Mouse (Mus musculus) ES-E14 (cell line): Measurements from ENCODE around the gene Asah2. TPM values are rescaled to one million over a fixed set of nuclear protein-coding genes. Genes with fewer than 3 reads are reported as not detected.

ENCODE experiments used
- DNase-seq: peaks from one replicate; pipeline ENCODE4 v3.0.0-alpha.2; 2013; ENCODE audit warnings: low read depth, low spot score
- H3K27ac ChIP-seq: 2 replicates; pipeline ENCODE4 v1.5.1; 2012; ENCODE audit warnings: low read depth, mild to moderate bottlenecking, low read length, moderate library complexity, mixed read lengths; ENCODE audit not compliant: poor library complexity, insufficient read depth, severe bottlenecking
- H3K36me3 ChIP-seq: 2 replicates; pipeline ENCODE4 v1.6.1; 2012; ENCODE audit warnings: mild to moderate bottlenecking, low read length, moderate library complexity, mixed read lengths; ENCODE audit not compliant: control insufficient read depth, poor library complexity, insufficient read depth, severe bottlenecking
- H3K4me1 ChIP-seq, 2 experiments: fragments of 150-350 bp in 1 of 2; sonication (generic) in 1 of 2; 2 replicates each; pipeline ENCODE4 v1.6.1; 2012; ENCODE audit warnings: low read length in 2 of 2, mild to moderate bottlenecking in 1 of 2, mixed read lengths in 1 of 2; ENCODE audit not compliant: control insufficient read depth in 2 of 2, insufficient read depth in 2 of 2, poor library complexity in 1 of 2
- H3K4me3 ChIP-seq, 2 experiments: fragments of 150-350 bp in 1 of 2; sonication (generic) in 1 of 2; 2 replicates each; pipeline ENCODE4 v1.5.1; 2012; ENCODE audit warnings: low read length in 2 of 2, low read depth in 1 of 2, mild to moderate bottlenecking in 1 of 2, mixed read lengths in 1 of 2; ENCODE audit not compliant: insufficient read depth in 1 of 2, poor library complexity in 1 of 2, severe bottlenecking in 1 of 2
- H3K9ac ChIP-seq: 2 replicates; pipeline ENCODE4 v1.6.1; 2012; ENCODE audit warnings: low read depth, mild to moderate bottlenecking, low read length, mixed read lengths; ENCODE audit not compliant: poor library complexity, insufficient read depth, severe bottlenecking
- H3K9me3 ChIP-seq: fragments of 150-350 bp; sonication (generic); 2 replicates; pipeline ENCODE4 v1.6.1; 2012; ENCODE audit warnings: low read depth, mild to moderate bottlenecking, low read length; ENCODE audit not compliant: control insufficient read depth, insufficient read depth
- CHD2 ChIP-seq: IDR thresholded peaks from 2 replicates; pipeline ENCODE4 v1.6.1; 2014; ENCODE audit warnings: mild to moderate bottlenecking, low read depth, low read length, inconsistent platforms
- HCFC1 ChIP-seq: IDR thresholded peaks from 2 replicates; pipeline ENCODE4 v1.6.1; 2012; ENCODE audit warnings: low read length, inconsistent platforms, borderline replicate concordance; ENCODE audit not compliant: insufficient read depth
- MAFK ChIP-seq: IDR thresholded peaks from 2 replicates; pipeline ENCODE4 v1.6.1; 2014; ENCODE audit warnings: mild to moderate bottlenecking, low read depth, low read length, inconsistent platforms; ENCODE audit not compliant: insufficient read depth
- ZC3H11A ChIP-seq: IDR thresholded peaks from 2 replicates; pipeline ENCODE4 v1.6.1; 2012; ENCODE audit warnings: low read depth, mild to moderate bottlenecking, inconsistent platforms, low read length, borderline replicate concordance
- ZNF384 ChIP-seq: IDR thresholded peaks from 2 replicates; pipeline ENCODE4 v1.6.1; 2012; ENCODE audit warnings: low read depth, low read length, inconsistent platforms
- in situ Hi-C, 2 experiments: fragments of 600-800 bp; cut with MboI; formaldehyde crosslinking; loops; one replicate each; pipeline ENCODE4 v1.15.1; 2025; ENCODE audit warnings: low sequenced_read_pairs in 2 of 2, inconsistent platforms in 1 of 2; ENCODE audit not compliant: unreplicated experiment in 2 of 2
- total RNA-seq: library from RNA; depleted of rRNA; stranded (reverse); fragments of 300-350 nt; gene quantifications from 2 replicates; pipeline ENCODE4 v1.2.3, GENCODE M21; 2012

Asah2 gene
- total RNA-seq, 1 experiment, result 0.54 TPM

DNA sequence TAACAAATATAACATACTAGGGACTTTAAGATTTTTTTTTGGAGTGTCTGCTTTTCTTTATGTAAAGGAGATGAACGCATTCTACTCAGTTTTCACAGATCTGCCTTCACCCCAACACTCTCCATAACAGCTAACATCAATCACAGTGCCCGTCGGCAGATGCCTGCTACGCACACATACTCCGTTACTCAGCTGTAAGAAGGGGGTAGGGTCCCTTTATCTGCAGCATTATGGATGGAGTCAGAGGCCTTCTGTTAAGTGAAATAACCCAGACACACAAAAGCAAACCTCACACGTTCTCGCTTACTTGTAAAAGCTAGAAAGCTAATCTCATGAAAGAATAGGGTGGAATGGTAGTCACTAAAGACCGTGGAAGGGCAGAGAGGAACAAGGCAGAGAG, 88.3 kb downstream of the Asah2 start:
- Histone ChIP-seq H3K4me3 (no peak overlapping the region), H3K4me1 (no peaks in the 10 kb centered on the region), H3K36me3 (no peaks in the 10 kb centered on the region), H3K27ac (no peak overlapping the region), H3K9ac (no peak overlapping the region), H3K9me3 (no peaks in the 10 kb centered on the region)
- in situ Hi-C loops, result no loop called here
- DNase-seq, result no peak
- TF ChIP-seq ZNF384 (no peak), ZC3H11A (no peak), CHD2 (no peak), HCFC1 (no peak), MAFK (no peak)

DNA sequence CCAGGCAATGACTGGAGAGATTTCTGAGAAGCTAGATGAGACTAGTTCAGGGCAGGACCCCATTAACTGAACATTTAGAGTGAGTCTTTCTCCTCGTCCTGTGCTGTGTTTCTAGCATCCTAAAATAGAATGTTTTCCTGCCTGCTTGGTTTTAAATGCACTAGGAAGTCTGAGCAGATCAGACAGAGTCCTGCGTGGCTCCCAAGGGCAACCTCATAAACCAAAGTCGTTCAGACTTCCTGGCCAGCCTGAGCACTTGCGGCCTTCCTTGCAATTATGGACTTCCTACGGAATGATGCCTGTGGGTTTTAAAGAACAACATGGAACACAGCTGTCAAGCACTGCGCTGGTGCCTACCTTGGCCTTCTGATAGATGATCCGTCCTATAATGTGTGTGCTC, 89.4 kb downstream of the Asah2 start:
- in situ Hi-C loops, result no loop called here
- H3K9ac ChIP-seq, result no peak overlapping the region
- DNase-seq, result no peak
- TF ChIP-seq HCFC1, result no peak
- TF ChIP-seq CHD2, result no peak
- TF ChIP-seq ZNF384, result no peak
- no peak for TF ChIP-seq ZC3H11A
- no peak for TF ChIP-seq MAFK
- no peak overlapping the region for H3K27ac ChIP-seq
- H3K4me1 ChIP-seq, result no peaks in the 10 kb centered on the region
- H3K36me3 ChIP-seq, result no peaks in the 10 kb centered on the region
- no peak overlapping the region for H3K4me3 ChIP-seq
- H3K9me3 ChIP-seq, result no peaks in the 10 kb centered on the region

DNA sequence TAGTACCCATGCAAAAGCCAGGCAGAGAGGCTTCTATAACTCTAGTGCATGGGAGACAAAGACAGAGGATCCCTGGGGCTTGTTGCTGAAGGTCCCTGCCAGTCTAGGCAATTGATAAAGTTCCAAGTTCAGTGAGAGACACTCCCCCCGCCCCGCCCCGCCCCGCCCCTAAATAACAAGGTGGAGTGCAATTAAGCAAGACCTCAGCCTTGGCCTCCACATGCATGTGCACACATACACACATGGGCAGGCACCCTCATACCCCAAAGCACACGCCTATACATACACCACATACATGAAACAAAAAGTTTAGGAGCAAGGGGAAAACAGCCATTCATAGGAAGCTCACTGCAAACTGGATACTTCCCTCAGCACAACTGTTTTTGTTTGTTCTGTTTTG, 90.0 kb downstream of the Asah2 start:
- DNase-seq, result no peak
- H3K4me3 ChIP-seq, result no peak overlapping the region
- in situ Hi-C loops, result no loop called here
- no peaks in the 10 kb centered on the region for H3K4me1 ChIP-seq
- H3K9me3 ChIP-seq, result no peaks in the 10 kb centered on the region
- H3K9ac ChIP-seq, result no peak overlapping the region
- no peak overlapping the region for H3K27ac ChIP-seq
- no peaks in the 10 kb centered on the region for H3K36me3 ChIP-seq
- TF ChIP-seq MAFK (no peak), ZNF384 (no peak), HCFC1 (no peak), ZC3H11A (no peak), CHD2 (no peak)

DNA sequence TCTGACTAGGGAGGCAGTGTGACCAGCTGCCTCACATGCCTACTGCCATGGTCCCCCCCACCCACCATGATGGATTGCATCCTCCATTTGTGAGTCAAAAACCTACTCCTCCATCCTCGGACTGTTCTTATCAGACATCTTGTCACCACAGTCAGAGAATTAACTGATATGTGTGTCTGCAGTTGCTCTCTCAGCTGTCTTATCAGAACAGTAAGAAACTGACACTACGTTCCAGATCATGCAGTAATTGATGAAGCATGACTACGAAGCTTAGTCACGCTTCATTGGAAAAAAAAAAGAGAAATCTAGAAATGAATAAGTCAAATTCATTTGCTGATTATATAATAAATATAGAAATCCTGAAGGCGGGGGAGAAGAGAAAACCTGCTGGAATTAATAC, 105.4 kb downstream of the Asah2 start:
- in situ Hi-C loops, result no loop called here
- no peaks in the 10 kb centered on the region for H3K36me3 ChIP-seq

DNA sequence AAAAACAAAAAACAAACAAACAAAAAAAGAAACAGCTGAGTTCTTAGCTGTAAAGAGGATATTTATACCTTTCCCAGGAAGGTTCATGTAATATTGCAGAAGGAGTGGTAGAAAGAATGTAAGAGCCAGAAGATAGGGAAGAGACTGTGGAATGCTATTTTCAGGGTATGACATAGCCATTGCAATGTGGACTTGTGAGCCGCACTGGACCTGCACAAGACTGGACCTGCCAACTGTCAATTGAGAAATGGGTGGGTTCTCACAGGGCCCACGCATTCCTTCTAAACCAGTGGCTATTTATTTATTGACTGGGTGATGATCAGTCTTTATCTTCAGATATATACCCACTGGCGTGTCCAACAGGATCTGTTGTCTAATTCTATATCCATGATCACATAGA, 111.1 kb downstream of the Asah2 start:
- in situ Hi-C loops, result no loop called here
- TF ChIP-seq ZNF384, result no peak
- no peak for TF ChIP-seq CHD2
- no peak for TF ChIP-seq ZC3H11A
- TF ChIP-seq MAFK, result no peak
- TF ChIP-seq HCFC1, result no peak

More for the DNA sequence above, 105.4 kb downstream of the Asah2 start:
- no peaks in the 10 kb centered on the region for H3K4me1 ChIP-seq
- no peak overlapping the region for H3K27ac ChIP-seq
- H3K4me3 ChIP-seq, result no peak overlapping the region
- no peak overlapping the region for H3K9ac ChIP-seq
- DNase-seq, result no peak
- H3K9me3 ChIP-seq, result no peaks in the 10 kb centered on the region
- no peak for TF ChIP-seq MAFK
- no peak for TF ChIP-seq ZC3H11A
- no peak for TF ChIP-seq CHD2
- TF ChIP-seq HCFC1, result no peak
- no peak for TF ChIP-seq ZNF384

More for the DNA sequence above, 111.1 kb downstream of the Asah2 start:
- DNase-seq, result no peak
- Histone ChIP-seq H3K27ac (no peak overlapping the region), H3K36me3 (no peaks in the 10 kb centered on the region), H3K4me3 (no peak overlapping the region), H3K9me3 (no peaks in the 10 kb centered on the region), H3K4me1 (no peaks in the 10 kb centered on the region), H3K9ac (no peak overlapping the region)
